Mouse (Mus musculus): ENCODE measurements at regions not wholly inside any gene's neighbourhood (a gene's known extent, or its start where the extent isn't known, plus 50 kb on each side); places are given as distances from the start of the nearest gene placed in this dataset.

GRCm38 (mm10) chr3:149705322-149705721 lies 715.0 kb upstream of the Adgrl2 start:
- TF ChIP-seq GATA1 (IDR thresholded peaks at IDR 0.05; ENCODE audit: borderline replicate concordance, low read length) (no peak), FLI1 (IDR thresholded peaks at IDR 0.05; ENCODE audit: low read length) (no peak)

All from megakaryocyte, embryonic 14.5 days (primary cell).